Mouse (Mus musculus): ENCODE results near the gene Pcsk2. TPM values are rescaled to one million over a fixed set of nuclear protein-coding genes. Genes with fewer than 3 reads are reported as not detected.

Pcsk2 gene
- polyA plus RNA-seq, 1 experiment from 2014 or later: 0.41 TPM

DNA sequence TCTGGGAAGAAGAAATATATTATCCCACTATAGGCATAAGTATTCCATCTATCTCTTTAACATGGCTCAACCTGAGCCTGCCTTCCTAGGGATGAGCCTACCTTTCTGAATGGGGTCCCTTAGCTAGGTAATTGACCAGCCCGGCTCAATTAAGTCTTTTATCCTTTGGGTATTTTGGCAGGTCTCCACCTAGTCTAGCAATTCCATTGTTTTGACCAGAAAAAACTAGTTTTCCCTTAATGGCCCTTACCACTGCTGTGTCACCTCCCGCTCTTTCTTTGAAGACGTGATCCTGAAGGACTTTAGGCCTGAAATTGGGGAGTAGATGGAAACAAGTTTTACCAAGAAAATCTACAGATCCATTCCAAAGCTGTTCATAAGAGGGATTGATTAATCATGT lies 57.1 kb downstream of the Pcsk2 start:
- Histone ChIP-seq H3K27ac (no peak overlapping the region), H3K4me1 (no peaks in the 10 kb centered on the region), H3K27me3 (ENCODE audit: low read depth, poor library complexity, severe bottlenecking) (no peaks in the 10 kb centered on the region), H3K9me3 (replicated peaks) (no peaks in the 10 kb centered on the region), H3K36me3 (no peaks in the 10 kb centered on the region), H3K4me3 (no peak overlapping the region)
- no peak for DNase-seq (ENCODE audit: low spot score)
- WGBS: 77% methylated on average over 3 of the region's 3 CpGs

DNA sequence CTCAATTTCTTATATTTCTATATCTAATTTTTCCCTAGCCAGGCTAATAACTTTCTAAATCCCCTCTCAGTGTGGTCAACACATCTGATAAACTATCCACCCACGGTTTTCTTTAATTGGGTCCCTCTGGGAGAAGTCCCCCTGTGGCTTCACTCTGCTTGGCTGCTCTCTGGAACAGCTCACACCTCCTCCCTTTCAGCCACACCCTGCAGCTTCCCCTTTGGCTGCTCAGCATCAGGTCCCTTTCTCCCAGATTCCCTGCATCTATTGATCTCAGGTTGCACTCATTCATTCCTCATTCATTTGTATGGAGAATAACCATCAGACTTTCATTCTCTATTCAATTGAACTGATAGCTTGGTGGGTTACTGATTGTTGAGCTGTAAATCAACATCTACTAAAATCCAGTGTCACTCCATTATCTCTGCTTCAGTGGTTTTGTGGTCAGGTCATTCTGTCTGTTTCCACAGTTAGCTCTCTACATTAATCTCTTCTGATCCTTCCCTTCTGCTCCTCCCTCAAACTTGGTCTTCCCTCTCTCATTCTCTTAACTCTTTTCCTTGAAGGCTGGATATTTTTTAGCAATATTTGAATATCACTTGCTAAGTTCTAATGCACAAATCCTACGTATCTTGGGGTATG lies 58.0 kb downstream of the Pcsk2 start:
- 44% methylated on average over 2 of the region's 2 CpGs for WGBS
- DNase-seq (ENCODE audit: low spot score): no peak
- H3K4me3 ChIP-seq: no peak overlapping the region
- H3K36me3 ChIP-seq: no peaks in the 10 kb centered on the region
- no peaks in the 10 kb centered on the region for H3K4me1 ChIP-seq
- no peak overlapping the region for H3K27ac ChIP-seq
- no peaks in the 10 kb centered on the region for H3K9me3 ChIP-seq (replicated peaks)
- H3K27me3 ChIP-seq (ENCODE audit: low read depth, poor library complexity, severe bottlenecking): no peaks in the 10 kb centered on the region

DNA sequence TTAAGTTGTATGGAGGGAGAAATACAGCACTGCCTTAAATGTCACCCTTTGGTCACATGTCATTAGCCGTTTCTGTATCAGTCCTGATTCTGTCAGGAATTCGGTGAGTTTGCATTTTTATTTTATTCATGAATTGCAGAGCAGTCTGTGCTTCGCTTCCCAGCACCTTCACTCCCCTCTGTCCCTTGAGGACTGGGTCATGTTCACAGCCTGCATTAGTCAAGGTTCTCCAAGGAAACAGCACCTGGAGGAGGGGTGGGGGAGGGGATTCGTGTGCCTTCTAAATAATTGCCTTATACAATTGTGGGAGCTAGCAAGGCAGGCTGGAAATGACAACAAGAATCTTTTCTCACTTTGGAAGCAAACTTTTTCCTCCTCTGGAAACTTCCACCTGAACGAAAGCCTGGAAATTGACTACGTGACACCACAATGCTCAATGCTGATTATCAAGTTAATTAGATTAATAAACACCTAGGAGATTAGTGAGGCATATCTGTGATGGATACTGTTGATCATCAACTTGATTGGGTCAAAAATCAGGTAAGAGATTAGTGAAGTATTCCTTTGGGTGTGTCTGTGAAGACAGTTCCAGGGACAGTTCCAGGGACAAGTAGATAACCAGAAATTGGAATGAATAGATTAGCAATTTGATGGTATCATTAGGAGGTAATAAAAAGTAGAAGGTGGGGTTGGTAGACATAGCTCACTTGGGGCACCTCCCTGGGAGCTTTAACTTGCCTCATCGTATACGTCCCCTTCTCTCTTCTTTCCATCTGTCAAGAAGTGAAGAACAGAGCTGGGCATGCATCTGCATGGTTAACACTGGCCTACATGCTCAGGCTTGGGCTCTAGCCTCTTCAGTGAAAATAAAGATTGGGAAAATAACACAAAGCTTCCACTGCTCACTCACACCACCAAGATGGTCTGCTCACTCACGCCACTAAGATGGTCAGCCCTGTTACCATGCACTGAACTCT lies 64.7 kb downstream of the Pcsk2 start:
- Histone ChIP-seq H3K9me3 (replicated peaks) (no peaks in the 10 kb centered on the region), H3K27ac (no peak overlapping the region), H3K4me3 (no peak overlapping the region), H3K4me1 (no peaks in the 10 kb centered on the region), H3K27me3 (ENCODE audit: low read depth, poor library complexity, severe bottlenecking) (no peaks in the 10 kb centered on the region), H3K36me3 (no peaks in the 10 kb centered on the region)
- 76% methylated on average over 9 of the region's 9 CpGs for WGBS
- no peak for DNase-seq (ENCODE audit: low spot score)

DNA sequence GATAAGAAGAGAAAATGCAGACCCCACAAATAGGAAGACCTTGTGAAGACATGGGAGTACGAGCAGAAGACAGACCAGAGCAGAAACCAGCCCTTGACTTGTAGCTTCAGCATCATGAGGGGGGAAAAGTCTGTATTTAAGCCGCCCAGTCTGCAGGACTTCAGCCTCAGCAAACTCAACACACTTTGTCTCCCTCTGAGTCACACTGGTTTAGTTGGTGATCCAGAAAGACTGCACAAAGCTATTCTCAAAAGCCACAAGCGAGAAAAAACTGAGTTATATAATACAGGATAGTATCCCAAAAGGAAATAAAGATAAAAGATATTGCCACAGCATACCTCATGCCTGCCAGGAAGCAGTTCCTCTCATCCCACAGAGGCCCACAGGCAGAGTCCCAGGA lies 67.5 kb downstream of the Pcsk2 start:
- DNase-seq (ENCODE audit: low spot score): no peak
- no peak overlapping the region for H3K4me3 ChIP-seq
- 85% methylated on average over 3 of the region's 3 CpGs for WGBS
- H3K36me3 ChIP-seq: no peaks in the 10 kb centered on the region
- no peaks in the 10 kb centered on the region for H3K4me1 ChIP-seq
- no peak overlapping the region for H3K27ac ChIP-seq
- no peaks in the 10 kb centered on the region for H3K9me3 ChIP-seq (replicated peaks)
- H3K27me3 ChIP-seq (ENCODE audit: low read depth, poor library complexity, severe bottlenecking): no peaks in the 10 kb centered on the region

DNA sequence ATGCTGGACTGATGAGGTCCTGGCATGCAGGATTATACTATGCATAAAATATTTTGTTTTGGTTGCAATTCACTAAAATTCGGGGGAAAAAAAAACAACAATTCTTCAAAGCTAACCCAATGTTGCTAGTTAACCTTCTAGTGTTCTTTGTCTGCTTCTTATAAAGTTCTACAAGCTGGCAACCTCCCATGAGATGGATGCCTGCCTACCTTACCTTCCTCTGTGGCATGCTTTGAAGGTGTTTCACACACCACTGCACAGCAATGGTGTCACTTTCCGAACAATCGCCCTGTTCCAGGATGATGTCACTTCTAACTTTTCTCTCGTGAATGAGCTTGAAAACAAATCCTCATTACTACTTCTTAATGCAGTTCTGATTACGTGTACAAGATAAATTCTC lies 68.8 kb downstream of the Pcsk2 start:
- H3K27ac ChIP-seq: no peak overlapping the region
- WGBS: 83% methylated on average over 5 of the region's 5 CpGs
- no peaks in the 10 kb centered on the region for H3K9me3 ChIP-seq (replicated peaks)
- H3K36me3 ChIP-seq: no peaks in the 10 kb centered on the region
- H3K4me1 ChIP-seq: no peaks in the 10 kb centered on the region
- no peak overlapping the region for H3K4me3 ChIP-seq
- no peaks in the 10 kb centered on the region for H3K27me3 ChIP-seq (ENCODE audit: low read depth, poor library complexity, severe bottlenecking)
- no peak for DNase-seq (ENCODE audit: low spot score)

DNA sequence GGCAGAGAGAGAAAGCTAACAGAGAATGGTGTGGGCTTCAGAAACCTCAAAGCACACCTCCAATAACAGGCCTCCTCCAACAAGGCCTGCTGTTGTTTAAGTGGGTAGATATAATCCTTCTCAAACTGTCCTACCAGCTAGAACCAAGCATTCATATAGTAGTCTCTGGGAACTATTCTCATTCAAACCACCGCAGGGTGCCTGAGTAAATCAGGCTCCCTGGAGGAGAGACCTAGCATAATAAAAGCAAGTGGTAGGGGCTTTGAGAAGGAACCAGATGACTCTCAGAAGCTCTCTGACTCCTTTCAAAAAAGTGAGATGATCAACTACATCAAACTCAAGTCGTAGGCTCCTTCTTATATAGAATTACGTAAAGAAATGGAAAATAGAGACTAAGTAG lies 75.0 kb downstream of the Pcsk2 start:
- 45% methylated on average over 3 of the region's 3 CpGs for WGBS
- H3K4me3 ChIP-seq: no peak overlapping the region
- no peaks in the 10 kb centered on the region for H3K9me3 ChIP-seq (replicated peaks)
- no peaks in the 10 kb centered on the region for H3K4me1 ChIP-seq
- H3K36me3 ChIP-seq: no peaks in the 10 kb centered on the region
- no peak for DNase-seq (ENCODE audit: low spot score)
- no peak overlapping the region for H3K27ac ChIP-seq
- no peaks in the 10 kb centered on the region for H3K27me3 ChIP-seq (ENCODE audit: low read depth, poor library complexity, severe bottlenecking)

DNA sequence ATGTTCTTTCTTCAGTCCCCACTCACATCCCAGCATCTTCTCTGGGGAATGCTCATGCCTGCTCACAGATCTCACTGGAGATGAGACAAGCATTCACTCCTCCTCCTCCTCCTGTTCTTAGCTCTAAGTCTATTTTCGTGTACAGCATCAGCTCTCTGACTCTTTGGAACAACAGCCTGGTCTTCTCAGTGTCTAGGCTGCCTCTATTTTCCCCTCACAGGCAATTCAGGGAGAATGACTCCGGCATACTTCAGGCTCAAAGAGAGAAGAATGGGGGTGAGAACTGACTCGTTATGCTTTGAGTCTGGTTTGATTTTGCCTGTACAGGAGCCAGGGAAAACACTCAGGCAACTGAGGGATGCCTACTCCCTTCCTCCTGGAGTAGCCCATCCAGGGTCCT lies 78.0 kb downstream of the Pcsk2 start:
- no peak overlapping the region for H3K4me3 ChIP-seq
- no peaks in the 10 kb centered on the region for H3K4me1 ChIP-seq
- no peaks in the 10 kb centered on the region for H3K36me3 ChIP-seq
- DNase-seq (ENCODE audit: low spot score): no peak
- no peaks in the 10 kb centered on the region for H3K27me3 ChIP-seq (ENCODE audit: low read depth, poor library complexity, severe bottlenecking)
- H3K27ac ChIP-seq: no peak overlapping the region
- no peaks in the 10 kb centered on the region for H3K9me3 ChIP-seq (replicated peaks)
- WGBS: 69% methylated on average over 3 of the region's 3 CpGs

DNA sequence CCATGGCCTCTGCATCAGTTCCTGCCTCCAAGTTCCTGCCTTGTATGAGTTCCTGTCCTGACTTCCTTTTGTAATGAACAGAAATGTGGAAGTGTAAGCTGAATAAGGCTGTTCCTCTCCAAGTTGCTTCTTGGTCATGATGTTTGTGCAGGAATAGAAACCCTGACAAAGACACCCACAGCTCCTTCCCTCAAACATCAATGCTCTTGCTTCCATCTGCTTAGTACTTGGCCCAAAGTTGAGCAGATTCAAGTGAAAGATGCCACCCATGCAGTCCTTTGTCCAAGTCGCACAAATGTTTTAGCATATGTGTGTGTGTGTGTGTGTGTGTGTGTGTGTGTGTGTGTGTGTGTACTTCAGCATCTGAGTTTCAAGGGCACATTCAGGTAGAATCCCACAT lies 97.3 kb downstream of the Pcsk2 start:
- H3K9me3 ChIP-seq (replicated peaks): no peaks in the 10 kb centered on the region
- no peaks in the 10 kb centered on the region for H3K27me3 ChIP-seq (ENCODE audit: low read depth, poor library complexity, severe bottlenecking)
- no peaks in the 10 kb centered on the region for H3K4me1 ChIP-seq
- H3K36me3 ChIP-seq: no peaks in the 10 kb centered on the region
- H3K4me3 ChIP-seq: no peak overlapping the region
- WGBS: 100% methylated on average over 1 of the region's 1 CpGs
- DNase-seq (ENCODE audit: low spot score): no peak
- no peak overlapping the region for H3K27ac ChIP-seq

DNA sequence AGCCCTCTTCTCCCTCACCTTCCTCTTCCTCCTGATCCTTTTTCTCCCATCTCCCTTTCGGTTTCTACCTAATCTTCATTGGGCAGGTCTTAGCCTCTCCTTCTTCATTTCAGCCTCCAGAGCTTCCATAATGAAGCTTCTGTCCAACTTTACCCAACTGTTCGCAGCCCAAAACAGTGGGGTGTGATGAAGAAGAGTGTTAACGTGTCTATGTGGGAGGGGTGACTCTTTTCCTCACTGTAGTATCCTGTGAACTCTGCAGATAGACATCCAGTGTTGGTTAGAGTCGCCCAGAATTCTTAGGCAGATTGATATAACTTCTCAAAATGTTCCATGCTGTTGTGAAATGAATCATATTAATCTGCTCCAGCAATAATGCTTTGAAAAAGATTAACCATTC lies 98.4 kb downstream of the Pcsk2 start:
- WGBS: 81% methylated on average over 4 of the region's 4 CpGs

DNA sequence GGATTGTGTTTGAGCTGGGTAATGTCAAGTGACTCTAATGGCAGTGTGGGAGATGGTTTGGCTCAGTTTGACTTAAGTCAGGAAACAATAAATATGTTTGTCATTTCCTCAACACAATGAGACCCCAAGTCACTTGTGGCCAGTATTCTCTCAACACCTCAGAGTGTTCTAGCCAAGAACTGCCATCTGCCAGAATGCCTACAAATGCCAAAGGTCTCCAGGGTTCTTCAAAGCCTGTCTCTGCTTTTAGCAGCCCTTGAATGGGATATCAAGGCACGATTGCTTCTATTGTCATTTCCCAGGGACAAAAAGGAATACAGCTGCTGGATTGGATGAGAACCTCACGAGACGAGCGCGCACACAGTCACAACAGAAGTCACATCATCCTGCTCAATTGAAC lies 100.0 kb downstream of the Pcsk2 start:
- 87% methylated on average over 5 of the region's 5 CpGs for WGBS
- DNase-seq (ENCODE audit: low spot score): no peak
- Histone ChIP-seq H3K27ac (no peak overlapping the region), H3K27me3 (ENCODE audit: low read depth, poor library complexity, severe bottlenecking) (no peaks in the 10 kb centered on the region), H3K36me3 (no peaks in the 10 kb centered on the region), H3K4me3 (no peak overlapping the region), H3K9me3 (replicated peaks) (no peaks in the 10 kb centered on the region), H3K4me1 (no peaks in the 10 kb centered on the region)

More for the DNA sequence above, 98.4 kb downstream of the Pcsk2 start:
- Histone ChIP-seq H3K4me3 (no peak overlapping the region), H3K27me3 (ENCODE audit: low read depth, poor library complexity, severe bottlenecking) (no peaks in the 10 kb centered on the region), H3K9me3 (replicated peaks) (no peaks in the 10 kb centered on the region), H3K27ac (no peak overlapping the region), H3K4me1 (no peaks in the 10 kb centered on the region), H3K36me3 (no peaks in the 10 kb centered on the region)
- no peak for DNase-seq (ENCODE audit: low spot score)

DNA sequence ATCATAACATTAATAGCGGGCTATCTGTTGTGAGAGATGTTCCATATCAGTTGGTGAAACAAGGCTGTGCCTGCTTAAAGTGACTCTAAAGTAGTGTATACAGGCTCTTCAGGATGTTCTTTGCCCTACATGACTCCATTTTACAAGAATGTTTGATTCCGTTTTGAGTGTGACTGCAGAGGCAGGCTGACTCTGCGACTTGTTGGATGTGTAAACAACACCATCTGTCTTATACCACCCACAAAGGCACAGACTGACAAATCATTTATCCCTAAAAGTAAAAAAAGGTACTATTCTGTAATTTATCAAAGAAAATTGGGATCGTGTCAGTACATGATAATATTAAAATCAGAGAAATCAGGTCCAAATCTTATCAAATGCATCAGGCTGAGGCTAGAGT lies 108.7 kb downstream of the Pcsk2 start:
- WGBS: 89% methylated on average over 4 of the region's 4 CpGs
- H3K4me3 ChIP-seq: no peak overlapping the region
- no peaks in the 10 kb centered on the region for H3K27me3 ChIP-seq (ENCODE audit: low read depth, poor library complexity, severe bottlenecking)
- no peaks in the 10 kb centered on the region for H3K36me3 ChIP-seq
- H3K4me1 ChIP-seq: no peaks in the 10 kb centered on the region
- no peak for DNase-seq (ENCODE audit: low spot score)
- no peaks in the 10 kb centered on the region for H3K9me3 ChIP-seq (replicated peaks)
- no peak overlapping the region for H3K27ac ChIP-seq

DNA sequence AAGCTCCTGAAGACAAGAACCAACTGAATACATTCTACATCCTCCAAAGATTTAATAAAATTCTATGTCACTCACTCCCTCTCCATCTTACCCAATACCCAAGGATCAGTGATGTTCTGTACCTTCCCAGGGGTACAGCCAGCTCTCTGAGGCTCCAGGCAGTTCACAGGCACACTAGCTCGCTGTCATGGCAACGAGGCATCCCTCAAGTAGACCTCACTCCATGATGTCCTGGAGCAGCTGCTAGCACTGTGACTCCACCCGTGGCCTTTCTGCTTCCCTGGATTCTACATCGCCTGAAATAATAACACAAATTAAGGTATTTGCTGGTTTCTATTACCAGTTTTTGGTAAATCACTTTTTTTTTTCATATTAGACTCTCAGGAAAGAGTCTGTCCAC lies 111.0 kb downstream of the Pcsk2 start:
- Histone ChIP-seq H3K36me3 (no peaks in the 10 kb centered on the region), H3K9me3 (replicated peaks) (no peaks in the 10 kb centered on the region), H3K4me1 (no peaks in the 10 kb centered on the region), H3K27me3 (ENCODE audit: low read depth, poor library complexity, severe bottlenecking) (no peaks in the 10 kb centered on the region), H3K4me3 (no peak overlapping the region), H3K27ac (no peak overlapping the region)
- 78% methylated on average over 4 of the region's 4 CpGs for WGBS
- no peak for DNase-seq (ENCODE audit: low spot score)

DNA sequence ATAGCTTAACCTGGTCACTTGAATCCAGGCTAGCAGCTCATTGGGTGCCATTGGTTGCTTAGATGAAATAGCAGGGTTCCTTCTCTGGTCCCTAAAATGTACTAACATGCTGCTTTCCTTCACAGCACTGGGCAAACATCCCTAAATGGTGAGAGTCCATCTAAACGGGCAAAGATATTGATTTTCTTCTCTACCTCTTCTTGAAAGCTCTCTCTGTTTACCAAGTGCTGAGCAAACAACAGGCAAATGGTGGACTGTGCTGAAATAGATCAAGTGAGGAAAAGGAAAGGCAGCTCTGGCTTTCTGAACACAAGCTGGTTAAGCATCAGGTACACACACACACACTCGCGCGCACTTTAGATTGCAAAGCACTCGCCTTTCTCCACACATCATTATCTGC lies 120.8 kb downstream of the Pcsk2 start:
- DNase-seq (ENCODE audit: low spot score): no peak

More for the DNA sequence above, 120.8 kb downstream of the Pcsk2 start:
- Histone ChIP-seq H3K4me3 (no peak overlapping the region), H3K27me3 (ENCODE audit: low read depth, poor library complexity, severe bottlenecking) (no peaks in the 10 kb centered on the region), H3K9me3 (replicated peaks) (no peaks in the 10 kb centered on the region), H3K36me3 (no peaks in the 10 kb centered on the region), H3K4me1 (no peaks in the 10 kb centered on the region), H3K27ac (no peak overlapping the region)
- 87% methylated on average over 5 of the region's 5 CpGs for WGBS
